In the genomic region with DNA sequence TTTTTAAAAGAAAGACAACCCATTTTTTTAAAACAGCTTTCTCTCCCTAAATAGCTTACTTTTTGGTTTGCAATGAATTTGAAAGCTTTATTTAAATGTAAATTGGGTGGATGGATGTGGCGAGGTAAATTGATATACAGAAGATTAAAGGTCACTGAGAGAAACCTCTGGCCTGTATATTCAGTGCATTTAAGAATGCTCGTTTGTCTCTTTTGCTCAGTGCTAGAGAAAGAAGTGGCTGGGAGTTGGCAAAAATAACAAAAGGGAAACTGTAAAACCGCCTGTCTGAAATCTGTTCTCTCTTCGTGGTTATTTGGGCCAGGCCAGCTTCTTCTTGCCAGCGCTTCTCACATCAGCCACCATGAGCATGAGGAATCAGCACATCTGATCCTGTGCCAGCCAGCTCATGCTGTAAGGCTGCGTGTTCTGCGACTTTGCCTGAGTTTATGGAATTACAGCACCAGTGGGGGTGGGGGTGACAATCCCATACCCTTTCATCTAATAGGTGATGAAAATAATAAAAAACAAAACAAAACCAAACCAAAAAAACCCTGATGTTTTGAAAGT, we compare ENCODE assay signal across 9 mouse cellular contexts.
DNase-seq lines count a peak whose midpoint lies in the region; ATAC-seq and TF ChIP-seq lines count a peak whose summit lies in the region.
"Had no signal": no experiment of that assay in that cellular context is flagged by ENCODE, and none has a peak within 500 bp of the region (broad histone marks: within the 10 kb centered on the region; RNA-seq: fewer than 3 reads in every experiment).

No protein-coding gene starts in this region.

- no peaks in the 10 kb centered on the region for H3K9me3 ChIP-seq in kidney, embryonic 15.5 days (replicated peaks)
- H3K9me3 ChIP-seq: lung, embryonic 15.5 days had no signal

- no peaks in the 10 kb centered on the region for H3K79me2 ChIP-seq in myocyte (ENCODE audit: control insufficient read depth, insufficient read depth)

- no peaks in the 10 kb centered on the region for H3K36me3 ChIP-seq in kidney, embryonic 15.5 days
- H3K36me3 ChIP-seq in myocyte (ENCODE audit: control insufficient read depth, insufficient read depth), result no peaks in the 10 kb centered on the region
- H3K36me3 ChIP-seq: lung, embryonic 15.5 days had no signal

- TF ChIP-seq CTCF in brain, embryonic 14.5 days (IDR thresholded peaks at IDR 0.05; ENCODE audit: borderline replicate concordance, extremely low read depth, insufficient read depth, insufficient read length), result no peak

- WGBS in kidney, embryonic 15.5 days, result 32% methylated on average over 7 of the region's 7 CpGs

- no peak overlapping the region for H3K27ac ChIP-seq in kidney, embryonic 15.5 days
- H3K27ac ChIP-seq: lung, embryonic 15.5 days had no signal

- H3K9ac ChIP-seq in kidney, embryonic 15.5 days, result no peak overlapping the region
- H3K9ac ChIP-seq: lung, embryonic 15.5 days had no signal

- ATAC-seq in kidney, embryonic 15.5 days (replicated peaks; ENCODE audit: low FRiP score), result no peak
- no peak for ATAC-seq in megakaryocyte-erythroid progenitor cell, adult 5-6 weeks (replicated peaks; ENCODE audit: low FRiP score, low TSS enrichment, poor library complexity, severe bottlenecking)

- H3K4me3 ChIP-seq in kidney, embryonic 15.5 days (replicated peaks), result no peak overlapping the region
- no peak overlapping the region for H3K4me3 ChIP-seq in myocyte
- H3K4me3 ChIP-seq: lung, embryonic 15.5 days had no signal

- no peak overlapping the region for H3ac ChIP-seq in myocyte (ENCODE audit: control insufficient read depth, insufficient read length)

- H3K4me1 ChIP-seq in kidney, embryonic 15.5 days, result peaks cover 12% of the 10 kb centered on the region
- H3K4me1 ChIP-seq: lung, embryonic 15.5 days had no signal

- no peak overlapping the region for H3K4me2 ChIP-seq in kidney, embryonic 15.5 days
- peak overlapping the region; percentile 36 for H3K4me2 ChIP-seq in myocyte (ENCODE audit: low read depth)
- H3K4me2 ChIP-seq: lung, embryonic 15.5 days had no signal

- no peaks in the 10 kb centered on the region for H3K27me3 ChIP-seq in kidney, embryonic 15.5 days
- H3K27me3 ChIP-seq in myocyte (ENCODE audit: control insufficient read depth, insufficient read depth, insufficient read length), result no peaks in the 10 kb centered on the region
- H3K27me3 ChIP-seq: lung, embryonic 15.5 days had no signal

- peak; percentile 9 for DNase-seq in kidney, postnatal 14 days
- DNase-seq in brain, embryonic 14.5 days (ENCODE audit: low read depth), result peak; percentile 91
- DNase-seq in gastrocnemius, adult 8-10 months (ENCODE audit: low spot score in 2 of 2), result peak; percentile 4 to 29
- DNase-seq in left cerebral cortex, adult 11 months (ENCODE audit: low spot score), result peak; percentile 49
- no peak for DNase-seq in thymus, postnatal 4 days

- TF ChIP-seq POLR2A in brain, embryonic 14.5 days (IDR thresholded peaks at IDR 0.05; ENCODE audit: borderline replicate concordance, extremely low read depth, insufficient read depth, insufficient read length, poor library complexity, severe bottlenecking), result no peak
- no peak for TF ChIP-seq POLR2A in myocyte (IDR thresholded peaks at IDR 0.05; ENCODE audit: insufficient read length, low read depth)

TF ChIP-seq in myocyte, 11 proteins besides CTCF, POLR2A, EP300 and RAD21:
- TF ChIP-seq TCF3 (IDR thresholded peaks at IDR 0.05; ENCODE audit: insufficient read length, low read depth), result no peak
- no peak for TF ChIP-seq MYOD1 (IDR thresholded peaks at IDR 0.05; ENCODE audit: control insufficient read depth in 1 of 3, insufficient read length in 2 of 3, low read depth in 2 of 3)
- no peak for TF ChIP-seq POLR2AphosphoS2 (IDR thresholded peaks at IDR 0.05; ENCODE audit: insufficient read length, low read depth)
- TF ChIP-seq USF1 (IDR thresholded peaks at IDR 0.05; ENCODE audit: low read depth), result no peak
- no peak for TF ChIP-seq SRF (IDR thresholded peaks at IDR 0.05; ENCODE audit: control insufficient read depth, insufficient read length, low read depth)
- no peak for TF ChIP-seq REST (IDR thresholded peaks at IDR 0.05; ENCODE audit: insufficient read depth, insufficient read length)
- no peak for TF ChIP-seq E2F4 (IDR thresholded peaks at IDR 0.05; ENCODE audit: insufficient read depth)
- no peak for TF ChIP-seq TCF12 (IDR thresholded peaks at IDR 0.05; ENCODE audit: insufficient read depth, poor library complexity, severe bottlenecking)
- TF ChIP-seq MAX (IDR thresholded peaks at IDR 0.05; ENCODE audit: low read depth), result no peak
